Mouse (Mus musculus): Measurements from ENCODE around the gene Lpar1.

DNA sequence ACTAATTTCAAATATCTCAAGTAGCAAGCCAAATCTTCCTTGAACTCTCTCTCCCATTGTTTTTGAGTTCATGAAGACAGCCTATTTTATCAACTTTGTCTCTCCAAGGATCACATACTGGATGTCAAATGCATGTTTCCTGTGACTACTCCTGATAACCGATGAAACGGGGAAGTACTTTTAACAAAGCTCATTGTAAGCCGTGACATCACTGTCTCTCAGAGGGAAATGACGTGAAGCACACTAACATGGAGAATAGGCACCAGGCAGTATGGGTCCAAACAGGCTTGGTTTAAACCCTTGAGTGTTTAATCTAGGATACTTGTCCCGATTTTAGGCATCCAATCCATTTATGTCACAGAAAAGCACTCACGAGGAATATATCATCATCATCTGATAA, 17.9 kb downstream of the Lpar1 start:
- TF ChIP-seq CTCF (IDR thresholded peaks at IDR 0.05 in 2 of 3, conservative IDR thresholded peaks at IDR 0.05 in 1 of 3; ENCODE audit: control insufficient read depth in 1 of 3, insufficient read depth in 1 of 3, low read depth in 2 of 3, low read length in 3 of 3, poor library complexity in 1 of 3, severe bottlenecking in 1 of 3) (no peak), ETS1 (IDR thresholded peaks at IDR 0.05; ENCODE audit: low read depth, low read length) (no peak), MAX (IDR thresholded peaks at IDR 0.05; ENCODE audit: low read length) (no peak), GATA1 (IDR thresholded peaks at IDR 0.05; ENCODE audit: low read depth, low read length) (no peak), JUND (IDR thresholded peaks at IDR 0.05; ENCODE audit: low read depth, low read length) (no peak), ZNF384 (IDR thresholded peaks at IDR 0.05; ENCODE audit: low read depth, low read length) (no peak), USF1 (IDR thresholded peaks at IDR 0.05; ENCODE audit: low read depth, low read length) (no peak), MAFK (IDR thresholded peaks at IDR 0.05; ENCODE audit: borderline replicate concordance, low read depth, low read length) (no peak)
